Mouse (Mus musculus): ENCODE results near the gene 4930404H24Rik. TPM values are rescaled to one million over a fixed set of nuclear protein-coding genes. Genes with fewer than 3 reads are reported as not detected.

4930404H24Rik gene
- polyA plus RNA-seq, 2 experiments from 2014 or later, result not detected

GRCm38 (mm10) chr2:153542936-153543668, 50.5 kb downstream of the 4930404H24Rik start:
- no peak for ATAC-seq

Other genes with a start within 250 kb of the 4930404H24Rik start
- gene Kif3b, start 201.4 kb upstream of the 4930404H24Rik start, polyA plus RNA-seq (2017; shearing (Covaris generic)), result 10 to 100 TPM in 1 of 2 experiments, 1 to 10 TPM in 1; 9.4 to 11.1 TPM
- gene Asxl1, start 147.0 kb upstream of the 4930404H24Rik start, polyA plus RNA-seq (2017; shearing (Covaris generic)), result 10 to 100 TPM; 13.9 to 20.4 TPM
- gene Nol4l, start 37.2 kb downstream of the 4930404H24Rik start, polyA plus RNA-seq (2017; shearing (Covaris generic)), result 1 to 10 TPM; 2.7 to 3.5 TPM
- gene Commd7, start 140.0 kb downstream of the 4930404H24Rik start, polyA plus RNA-seq (2017; shearing (Covaris generic)), result 100 to 1,000 TPM; 109 to 128 TPM
- 1 to 10 TPM; 3.7 to 5.8 TPM for gene Dnmt3b, start 156.7 kb downstream of the 4930404H24Rik start, polyA plus RNA-seq (2017; shearing (Covaris generic))
- not detected for gene Dnmt3c, start 203.9 kb downstream of the 4930404H24Rik start, polyA plus RNA-seq (2017; shearing (Covaris generic))
- gene Mapre1, start 248.5 kb downstream of the 4930404H24Rik start, polyA plus RNA-seq (2017; shearing (Covaris generic)), result 100 to 1,000 TPM; 272 to 275 TPM

Measured in activated CD4-positive, CD25-positive, alpha-beta regulatory T cell, adult 4 months (primary cell).